ENCODE assay signal across 23 mouse cellular contexts in genomic region chr1:181291966-181292365, GRCm38 (mm10).
"Had no signal": no experiment of that assay in that cellular context is flagged by ENCODE, and none has a peak within 500 bp of the region (broad histone marks: within the 10 kb centered on the region; RNA-seq: fewer than 3 reads in every experiment).

No protein-coding gene starts in this region.

- H3K4me1 ChIP-seq: hindbrain, embryonic 13.5 days; hindbrain, embryonic 15.5 days; kidney, embryonic 15.5 days; liver, embryonic 13.5 days had no signal

- H3K9me3 ChIP-seq: heart, embryonic 13.5 days; heart, embryonic 15.5 days; hindbrain, embryonic 13.5 days; hindbrain, embryonic 15.5 days; kidney, embryonic 15.5 days; limb, embryonic 13.5 days; limb, embryonic 15.5 days; liver, embryonic 13.5 days had no signal

- H3K4me2 ChIP-seq: heart, embryonic 13.5 days; heart, embryonic 15.5 days; hindbrain, embryonic 13.5 days; hindbrain, embryonic 15.5 days; kidney, embryonic 15.5 days; limb, embryonic 13.5 days; limb, embryonic 15.5 days; liver, embryonic 13.5 days had no signal

- DNase-seq: forebrain, postnatal 0 days; gastrocnemius, postnatal 14 days; gastrocnemius, postnatal 36 days; heart, adult 2 months; heart, postnatal 14 days; heart, postnatal 36 days; kidney, adult 11 months; kidney, adult 2 months; kidney, adult 9 months; kidney, postnatal 14 days; kidney, postnatal 36 days; left cerebral cortex, postnatal 4 days; liver, embryonic 13.5 days had no signal

- H3K4me3 ChIP-seq: heart, adult 2 months; heart, embryonic 13.5 days; heart, embryonic 15.5 days; hindbrain, embryonic 13.5 days; hindbrain, embryonic 15.5 days; kidney, embryonic 15.5 days; limb, embryonic 13.5 days; limb, embryonic 15.5 days; liver, embryonic 13.5 days had no signal

- ATAC-seq: hindbrain, postnatal 0 days; intestine, embryonic 16.5 days had no signal

- H3K27me3 ChIP-seq: heart, embryonic 13.5 days; heart, embryonic 15.5 days; hindbrain, embryonic 13.5 days; hindbrain, embryonic 15.5 days; kidney, embryonic 15.5 days; limb, embryonic 13.5 days; limb, embryonic 15.5 days had no signal

- H3K27ac ChIP-seq: heart, adult 2 months; heart, embryonic 13.5 days; heart, embryonic 15.5 days; hindbrain, embryonic 13.5 days; hindbrain, embryonic 15.5 days; hindbrain, postnatal 0 days; kidney, embryonic 15.5 days; kidney, postnatal 0 days; limb, embryonic 13.5 days; limb, embryonic 15.5 days; liver, embryonic 13.5 days had no signal

- H3K36me3 ChIP-seq: heart, embryonic 13.5 days; heart, embryonic 15.5 days; hindbrain, embryonic 13.5 days; hindbrain, embryonic 15.5 days; kidney, embryonic 15.5 days; limb, embryonic 13.5 days; limb, embryonic 15.5 days; liver, embryonic 13.5 days had no signal

- H3K9ac ChIP-seq: forebrain, postnatal 0 days; heart, embryonic 13.5 days; heart, embryonic 15.5 days; hindbrain, embryonic 13.5 days; hindbrain, embryonic 15.5 days; kidney, embryonic 15.5 days; limb, embryonic 13.5 days; limb, embryonic 15.5 days; liver, embryonic 13.5 days had no signal
